Mouse (Mus musculus): ENCODE results near the gene Dmac2. TPM values are rescaled to one million over a fixed set of nuclear protein-coding genes. Genes with fewer than 3 reads are reported as not detected.

The Dmac2 gene
- polyA plus RNA-seq, 1 experiment from 2014 or later, result 23.3 TPM

GRCm38 (mm10) chr7:25636373-25636772, 17.2 kb downstream of the Dmac2 start:
- DNase-seq (ENCODE audit: low spot score) (no peak), ATAC-seq (replicated peaks; ENCODE audit: low FRiP score) (no peak)
- H3K9me3 ChIP-seq (ENCODE audit: control insufficient read depth, low read length), result no peaks in the 10 kb centered on the region
- H3K4me2 ChIP-seq, result no peak overlapping the region
- no peak overlapping the region for H3K27ac ChIP-seq (ENCODE audit: low read depth, low read length)
- no peaks in the 10 kb centered on the region for H3K4me1 ChIP-seq (replicated peaks; ENCODE audit: control insufficient read depth, insufficient read depth, low read length)
- no peaks in the 10 kb centered on the region for H3K27me3 ChIP-seq (replicated peaks; ENCODE audit: control insufficient read depth, insufficient read depth, low read length)
- H3K4me3 ChIP-seq (ENCODE audit: low read depth, low read length), result no peak overlapping the region
- 46% methylated on average over 3 of the region's 3 CpGs for WGBS
- peaks cover 4% of the 10 kb centered on the region; the same call in 1 of the 2 replicates for H3K36me3 ChIP-seq (ENCODE audit: control insufficient read depth, insufficient read depth, low read length)
- H3K9ac ChIP-seq (ENCODE audit: low read depth, low read length), result no peak overlapping the region

- Histone ChIP-seq H3K27me3 (replicated peaks; ENCODE audit: control insufficient read depth, insufficient read depth, low read length) (no peaks in the 10 kb centered on the region), H3K27ac (ENCODE audit: low read depth, low read length) (no peak overlapping the region), H3K36me3 (ENCODE audit: control insufficient read depth, insufficient read depth, low read length) (peaks cover 4% of the 10 kb centered on the region; the same call in 1 of the 2 replicates), H3K4me1 (replicated peaks; ENCODE audit: control insufficient read depth, insufficient read depth, low read length) (no peaks in the 10 kb centered on the region), H3K9ac (ENCODE audit: low read depth, low read length) (no peak overlapping the region), H3K4me2 (no peak overlapping the region), H3K9me3 (ENCODE audit: control insufficient read depth, low read length) (no peaks in the 10 kb centered on the region), H3K4me3 (ENCODE audit: low read depth, low read length) (no peak overlapping the region)
- no peak for DNase-seq (ENCODE audit: low spot score)
- 86% methylated on average over 5 of the region's 5 CpGs for WGBS
- ATAC-seq (replicated peaks; ENCODE audit: low FRiP score), result no peak
Measured at GRCm38 (mm10) chr7:25637099-25637498, 17.9 kb downstream of the Dmac2 start.

GRCm38 (mm10) chr7:25639754-25640153, 20.5 kb downstream of the Dmac2 start:
- Histone ChIP-seq H3K27ac (ENCODE audit: low read depth, low read length) (no peak overlapping the region), H3K36me3 (ENCODE audit: control insufficient read depth, insufficient read depth, low read length) (no peaks in the 10 kb centered on the region), H3K4me2 (no peak overlapping the region), H3K27me3 (replicated peaks; ENCODE audit: control insufficient read depth, insufficient read depth, low read length) (no peaks in the 10 kb centered on the region), H3K4me1 (replicated peaks; ENCODE audit: control insufficient read depth, insufficient read depth, low read length) (no peaks in the 10 kb centered on the region), H3K4me3 (ENCODE audit: low read depth, low read length) (no peak overlapping the region), H3K9ac (ENCODE audit: low read depth, low read length) (no peak overlapping the region), H3K9me3 (ENCODE audit: control insufficient read depth, low read length) (no peaks in the 10 kb centered on the region)
- ATAC-seq (replicated peaks; ENCODE audit: low FRiP score) (no peak), DNase-seq (ENCODE audit: low spot score) (no peak)
- 88% methylated on average over 4 of the region's 4 CpGs for whole genome bisulfite sequencing

GRCm38 (mm10) chr7:25644136-25644535, 24.9 kb downstream of the Dmac2 start:
- DNase-seq (ENCODE audit: low spot score), result no peak
- H3K4me1 ChIP-seq (replicated peaks; ENCODE audit: control insufficient read depth, insufficient read depth, low read length), result no peaks in the 10 kb centered on the region
- H3K9me3 ChIP-seq (ENCODE audit: control insufficient read depth, low read length), result no peaks in the 10 kb centered on the region
- no peak overlapping the region for H3K27ac ChIP-seq (ENCODE audit: low read depth, low read length)
- ATAC-seq (replicated peaks; ENCODE audit: low FRiP score), result no peak
- 61% methylated on average over 10 of the region's 10 CpGs for WGBS
- no peak overlapping the region for H3K4me3 ChIP-seq (ENCODE audit: low read depth, low read length)
- no peak overlapping the region for H3K9ac ChIP-seq (ENCODE audit: low read depth, low read length)
- H3K36me3 ChIP-seq (ENCODE audit: control insufficient read depth, insufficient read depth, low read length), result no peaks in the 10 kb centered on the region
- H3K27me3 ChIP-seq (replicated peaks; ENCODE audit: control insufficient read depth, insufficient read depth, low read length), result no peaks in the 10 kb centered on the region
- H3K4me2 ChIP-seq, result no peak overlapping the region

GRCm38 (mm10) chr7:25644631-25645030, 25.4 kb downstream of the Dmac2 start:
- 54% methylated on average over 4 of the region's 4 CpGs for WGBS
- Histone ChIP-seq H3K27ac (ENCODE audit: low read depth, low read length) (no peak overlapping the region), H3K9ac (ENCODE audit: low read depth, low read length) (no peak overlapping the region), H3K4me1 (replicated peaks; ENCODE audit: control insufficient read depth, insufficient read depth, low read length) (peaks cover 3% of the 10 kb centered on the region; the same call in 1 of the 2 replicates), H3K27me3 (replicated peaks; ENCODE audit: control insufficient read depth, insufficient read depth, low read length) (no peaks in the 10 kb centered on the region), H3K4me2 (no peak overlapping the region), H3K4me3 (ENCODE audit: low read depth, low read length) (no peak overlapping the region), H3K36me3 (ENCODE audit: control insufficient read depth, insufficient read depth, low read length) (no peaks in the 10 kb centered on the region), H3K9me3 (ENCODE audit: control insufficient read depth, low read length) (no peaks in the 10 kb centered on the region)
- ATAC-seq (replicated peaks; ENCODE audit: low FRiP score) (no peak), DNase-seq (ENCODE audit: low spot score) (no peak)

- H3K4me2 ChIP-seq, result no peak overlapping the region
- no peaks in the 10 kb centered on the region; the same call in 1 of the 2 replicates for H3K36me3 ChIP-seq (ENCODE audit: control insufficient read depth, insufficient read depth, low read length)
- 71% methylated on average over 14 of the region's 14 CpGs for WGBS
- DNase-seq (ENCODE audit: low spot score), result no peak
- H3K4me1 ChIP-seq (replicated peaks; ENCODE audit: control insufficient read depth, insufficient read depth, low read length), result peaks cover 7% of the 10 kb centered on the region
- H3K9me3 ChIP-seq (ENCODE audit: control insufficient read depth, low read length), result no peaks in the 10 kb centered on the region
- H3K4me3 ChIP-seq (ENCODE audit: low read depth, low read length), result no peak overlapping the region
- H3K9ac ChIP-seq (ENCODE audit: low read depth, low read length), result no peak overlapping the region
- H3K27me3 ChIP-seq (replicated peaks; ENCODE audit: control insufficient read depth, insufficient read depth, low read length), result no peaks in the 10 kb centered on the region
- ATAC-seq (replicated peaks; ENCODE audit: low FRiP score), result no peak
- H3K27ac ChIP-seq (ENCODE audit: low read depth, low read length), result no peak overlapping the region
Measured at GRCm38 (mm10) chr7:25645074-25645473, 25.9 kb downstream of the Dmac2 start.

GRCm38 (mm10) chr7:25647574-25648123, 28.4 kb downstream of the Dmac2 start:
- H3K36me3 ChIP-seq (ENCODE audit: control insufficient read depth, insufficient read depth, low read length), result no peaks in the 10 kb centered on the region; the same call in 1 of the 2 replicates
- H3K4me2 ChIP-seq, result no peak overlapping the region
- DNase-seq (ENCODE audit: low spot score) (no peak), ATAC-seq (replicated peaks; ENCODE audit: low FRiP score) (no peak)
- WGBS, result 47% methylated on average over 5 of the region's 5 CpGs
- H3K9me3 ChIP-seq (ENCODE audit: control insufficient read depth, low read length), result no peaks in the 10 kb centered on the region
- peaks cover 10% of the 10 kb centered on the region for H3K4me1 ChIP-seq (replicated peaks; ENCODE audit: control insufficient read depth, insufficient read depth, low read length)
- H3K9ac ChIP-seq (ENCODE audit: low read depth, low read length), result no peak overlapping the region
- no peak overlapping the region for H3K4me3 ChIP-seq (ENCODE audit: low read depth, low read length)
- no peaks in the 10 kb centered on the region for H3K27me3 ChIP-seq (replicated peaks; ENCODE audit: control insufficient read depth, insufficient read depth, low read length)
- no peak overlapping the region for H3K27ac ChIP-seq (ENCODE audit: low read depth, low read length)

GRCm38 (mm10) chr7:25649839-25650238, 30.6 kb downstream of the Dmac2 start:
- no peaks in the 10 kb centered on the region for H3K9me3 ChIP-seq (ENCODE audit: control insufficient read depth, low read length)
- H3K27ac ChIP-seq (ENCODE audit: low read depth, low read length), result no peak overlapping the region
- no peaks in the 10 kb centered on the region for H3K27me3 ChIP-seq (replicated peaks; ENCODE audit: control insufficient read depth, insufficient read depth, low read length)
- DNase-seq (ENCODE audit: low spot score) (no peak), ATAC-seq (replicated peaks; ENCODE audit: low FRiP score) (no peak; the same call in 1 of the 2 replicates)
- H3K4me1 ChIP-seq (replicated peaks; ENCODE audit: control insufficient read depth, insufficient read depth, low read length), result peaks cover 10% of the 10 kb centered on the region
- 46% methylated on average over 5 of the region's 5 CpGs for WGBS
- peaks cover 2% of the 10 kb centered on the region; the same call in 1 of the 2 replicates for H3K36me3 ChIP-seq (ENCODE audit: control insufficient read depth, insufficient read depth, low read length)
- H3K9ac ChIP-seq (ENCODE audit: low read depth, low read length), result no peak overlapping the region
- no peak overlapping the region for H3K4me2 ChIP-seq
- no peak overlapping the region for H3K4me3 ChIP-seq (ENCODE audit: low read depth, low read length)

- Histone ChIP-seq H3K9ac (ENCODE audit: low read depth, low read length) (no peak overlapping the region), H3K4me3 (ENCODE audit: low read depth, low read length) (no peak overlapping the region), H3K4me2 (no peak overlapping the region), H3K27me3 (replicated peaks; ENCODE audit: control insufficient read depth, insufficient read depth, low read length) (no peaks in the 10 kb centered on the region), H3K4me1 (replicated peaks; ENCODE audit: control insufficient read depth, insufficient read depth, low read length) (peaks cover 10% of the 10 kb centered on the region), H3K9me3 (ENCODE audit: control insufficient read depth, low read length) (no peaks in the 10 kb centered on the region), H3K36me3 (ENCODE audit: control insufficient read depth, insufficient read depth, low read length) (peaks cover 2% of the 10 kb centered on the region; the same call in 1 of the 2 replicates), H3K27ac (ENCODE audit: low read depth, low read length) (no peak overlapping the region)
- ATAC-seq (replicated peaks; ENCODE audit: low FRiP score), result no peak; the same call in 1 of the 2 replicates
- WGBS, result 51% methylated on average over 8 of the region's 8 CpGs
- DNase-seq (ENCODE audit: low spot score), result no peak
Measured at GRCm38 (mm10) chr7:25651281-25651680, 32.1 kb downstream of the Dmac2 start.
